Mouse (Mus musculus) liver, embryonic 13.5 days (tissue): Measurements from ENCODE around the gene Gm14692. TPM values are rescaled to one million over a fixed set of nuclear protein-coding genes. Genes with fewer than 3 reads are reported as not detected.
"Not testable (repeated sequence)": the region's sequence is repeated elsewhere in the genome, so short reads cannot be mapped to it uniquely, and the experiment has no call there.

Experiments used
- ATAC-seq: fragments of 200-750 bp; cut with Nextera tagmentation; 2 replicates; pipeline ENCODE4 v1.8.0; 2017; ENCODE audit warnings: low read depth, mild to moderate bottlenecking, moderate number of reproducible peaks, moderate library complexity
- DNase-seq: peaks from one replicate; pipeline ENCODE4 v3.0.0; 2022
- H3K27ac ChIP-seq: fragments of 300-500 bp; sonication (generic); 2 replicates; pipeline ENCODE4 v1.5.1; 2015; ENCODE audit warnings: moderate library complexity, mild to moderate bottlenecking, inconsistent platforms
- H3K27me3 ChIP-seq: fragments of 300-500 bp; sonication (generic); 2 replicates; pipeline ENCODE4 v1.6.1; 2015; ENCODE audit warnings: mild to moderate bottlenecking, inconsistent platforms
- H3K36me3 ChIP-seq: fragments of 300-500 bp; sonication (generic); 2 replicates; pipeline ENCODE4 v1.6.1; 2015; ENCODE audit warnings: mild to moderate bottlenecking, inconsistent platforms
- H3K4me1 ChIP-seq: fragments of 300-500 bp; sonication (generic); replicated peaks from 2 replicates; pipeline ENCODE4 v1.6.1; 2015; ENCODE audit warnings: inconsistent platforms
- H3K4me2 ChIP-seq: fragments of 300-500 bp; sonication (generic); 2 replicates; pipeline ENCODE4 v1.6.1; 2015; ENCODE audit warnings: inconsistent platforms, mild to moderate bottlenecking, moderate library complexity
- H3K4me3 ChIP-seq: fragments of 300-500 bp; sonication (generic); replicated peaks from 2 replicates; pipeline ENCODE4 v1.5.1; 2015; ENCODE audit warnings: mild to moderate bottlenecking, inconsistent platforms
- H3K9ac ChIP-seq: fragments of 300-500 bp; sonication (generic); 2 replicates; pipeline ENCODE4 v1.6.1; 2015; ENCODE audit warnings: mild to moderate bottlenecking, inconsistent platforms
- H3K9me3 ChIP-seq: fragments of 300-500 bp; sonication (generic); replicated peaks from 2 replicates; pipeline ENCODE4 v1.6.1; 2016; ENCODE audit warnings: inconsistent platforms
- WGBS: fragments of 180-500 bp; shearing (Covaris S2); methylation state at CpG from one replicate; pipeline ENCODE4 v1.1.7; 2015; ENCODE audit not compliant: insufficient replicate concordance; 5-methylcytosine and 5-hydroxymethylcytosine counted together
- polyA plus RNA-seq: library from polyadenylated mRNA; unstranded; fragments of >200 nt; fragmentation: Nextera tagmentation; extraction: Ambion mirVana; gene quantifications from 2 replicates; pipeline ENCODE4 v1.2.1, GENCODE M21; 2015

Gene Gm14692
- not detected in 2 replicates for polyA plus RNA-seq

DNA sequence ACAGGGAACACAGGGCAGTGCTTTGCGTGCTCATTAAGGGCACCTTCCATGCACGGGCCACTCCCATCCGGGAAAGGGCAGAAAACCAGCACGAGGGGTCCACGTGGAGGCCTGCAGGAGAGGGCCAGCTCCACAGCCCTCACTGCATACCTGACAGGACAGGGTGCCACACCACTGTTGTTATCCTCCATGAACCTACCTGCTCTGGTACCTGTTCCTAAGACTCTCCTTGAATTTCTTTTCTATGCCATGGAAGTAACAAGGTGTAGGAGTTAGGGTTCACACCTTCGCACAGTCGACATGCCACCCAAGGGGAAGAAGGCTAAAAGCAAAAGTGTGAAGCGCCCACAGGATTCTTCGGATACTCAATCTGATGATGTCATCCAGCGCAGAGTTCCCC, at the start of gene Gm14692:
Gene Gm14692 (plus strand): TSS at position 301 of the 400 bp plus-strand sequence.
- H3K9ac ChIP-seq, H3K4me3 ChIP-seq, H3K9me3 ChIP-seq, H3K27ac ChIP-seq, H3K4me2 ChIP-seq, H3K27me3 ChIP-seq, H3K36me3 ChIP-seq, ATAC-seq, H3K4me1 ChIP-seq, DNase-seq: not testable (repeated sequence)
- 64% methylated on average over 3 of the region's 10 CpGs for WGBS

DNA sequence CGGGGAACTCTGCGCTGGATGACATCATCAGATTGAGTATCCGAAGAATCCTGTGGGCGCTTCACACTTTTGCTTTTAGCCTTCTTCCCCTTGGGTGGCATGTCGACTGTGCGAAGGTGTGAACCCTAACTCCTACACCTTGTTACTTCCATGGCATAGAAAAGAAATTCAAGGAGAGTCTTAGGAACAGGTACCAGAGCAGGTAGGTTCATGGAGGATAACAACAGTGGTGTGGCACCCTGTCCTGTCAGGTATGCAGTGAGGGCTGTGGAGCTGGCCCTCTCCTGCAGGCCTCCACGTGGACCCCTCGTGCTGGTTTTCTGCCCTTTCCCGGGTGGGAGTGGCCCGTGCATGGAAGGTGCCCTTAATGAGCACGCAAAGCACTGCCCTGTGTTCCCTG, 2.0 kb upstream of the Gm14692 start, which contains the start of gene Gm1140:
Gene Gm1140 (minus strand): TSS at position 101 of the 400 bp plus-strand sequence.
- not testable (repeated sequence) for H3K27me3 ChIP-seq, H3K27ac ChIP-seq, H3K4me2 ChIP-seq, H3K9ac ChIP-seq, H3K9me3 ChIP-seq, H3K36me3 ChIP-seq, H3K4me3 ChIP-seq, ATAC-seq, H3K4me1 ChIP-seq, DNase-seq
- WGBS = 93% methylated on average over 2 of the region's 11 CpGs

Other genes starting within 250 kb of the Gm14692 start
- not detected in 2 replicates for gene Gm1140, start 2.1 kb upstream of the Gm14692 start, polyA plus RNA-seq
- not detected in 2 replicates for gene 4933436I01Rik, start 225.8 kb downstream of the Gm14692 start, polyA plus RNA-seq